Mouse (Mus musculus) ES-E14 (cell line): ENCODE results near the gene Kif18a.

Experiments
- CHD2 ChIP-seq: IDR thresholded peaks from 2 replicates; pipeline ENCODE4 v1.6.1; 2014; ENCODE audit warnings: mild to moderate bottlenecking, low read depth, low read length, inconsistent platforms
- ZC3H11A ChIP-seq: IDR thresholded peaks from 2 replicates; pipeline ENCODE4 v1.6.1; 2012; ENCODE audit warnings: low read depth, mild to moderate bottlenecking, inconsistent platforms, low read length, borderline replicate concordance

DNA sequence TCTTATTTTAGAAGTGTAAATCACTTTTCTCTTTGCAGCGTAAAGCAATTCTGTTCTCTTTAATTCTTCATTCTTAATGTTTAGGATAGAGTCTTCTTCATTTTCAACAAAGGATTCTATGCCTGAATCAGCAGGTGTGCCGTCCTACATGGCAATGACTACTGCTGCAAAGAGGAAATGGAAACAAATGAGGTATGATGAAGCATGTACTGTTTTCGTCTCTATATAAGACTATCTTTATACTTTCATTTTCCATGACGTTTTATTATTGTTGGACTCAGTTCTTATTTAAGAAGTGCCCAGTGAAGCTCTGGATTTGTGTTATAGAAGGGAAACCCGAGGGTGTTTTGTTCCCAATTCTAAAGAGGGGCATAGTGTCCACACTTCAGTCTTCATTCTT is 53.7 kb downstream of the Kif18a start:
- TF ChIP-seq CHD2 (no peak), ZC3H11A (no peak)
